12 mouse cellular contexts compared by ENCODE assay signal in genomic region chr4:155346350-155346749, GRCm38 (mm10). TPM values are rescaled to one million over a fixed set of nuclear protein-coding genes. Genes with fewer than 3 reads are reported as not detected.
DNase-seq lines count a peak whose midpoint lies in the region; ATAC-seq and TF ChIP-seq lines count a peak whose summit lies in the region.
"Had no signal": no experiment of that assay in that cellular context is flagged by ENCODE, and none has a peak within 500 bp of the region (broad histone marks: within the 10 kb centered on the region; RNA-seq: fewer than 3 reads in every experiment).

No protein-coding gene starts in this region.

- no peak overlapping the region; the same call in 1 of the 2 replicates for H3K4me3 ChIP-seq in left cerebral cortex, adult 2 months
- H3K4me3 ChIP-seq in cortical plate, adult 2 months (ENCODE audit: insufficient read depth, low read length): peak overlapping the region; percentile 91; the same call in 1 of the 2 replicates
- peak overlapping the region; percentile 70; the same call in 1 of the 2 replicates for H3K4me3 ChIP-seq in hindbrain, embryonic 13.5 days
- no peak overlapping the region for H3K4me3 ChIP-seq in midbrain, postnatal 0 days (ENCODE audit: low read depth, low read length)

- no peaks in the 10 kb centered on the region for H3K36me3 ChIP-seq in hindbrain, embryonic 13.5 days
- H3K36me3 ChIP-seq in midbrain, postnatal 0 days (ENCODE audit: insufficient read depth, low read length): no peaks in the 10 kb centered on the region

- TF ChIP-seq POLR2A in cortical plate, adult 2 months (IDR thresholded peaks at IDR 0.05; ENCODE audit: extremely low read depth, insufficient read depth, low read length): no peak

- ATAC-seq in hindbrain, embryonic 13.5 days (ENCODE audit: low FRiP score): no peak
- no peak for ATAC-seq in midbrain, postnatal 0 days (ENCODE audit: low FRiP score)

- TF ChIP-seq CTCF in left cerebral cortex, adult 2 months (IDR thresholded peaks at IDR 0.05): no peak
- TF ChIP-seq CTCF in cortical plate, adult 2 months (IDR thresholded peaks at IDR 0.05; ENCODE audit: extremely low read depth, insufficient read depth, low read length): no peak
- TF ChIP-seq CTCF in midbrain, postnatal 0 days (IDR thresholded peaks at IDR 0.05): no peak

- H3K4me2 ChIP-seq in hindbrain, embryonic 13.5 days: peak overlapping the region; percentile 75
- H3K4me2 ChIP-seq in midbrain, postnatal 0 days (ENCODE audit: low read depth, low read length, poor library complexity, severe bottlenecking): peak overlapping the region; percentile 82

- H3K27ac ChIP-seq in left cerebral cortex, adult 2 months: peak overlapping the region; percentile 97
- 0 out of 2 replicates have a peak overlapping the region, but pooled peaks have one; percentile 86 for H3K27ac ChIP-seq in cortical plate, adult 2 months (ENCODE audit: insufficient read depth, low read length)
- peak overlapping the region; percentile 96 for H3K27ac ChIP-seq in hindbrain, embryonic 13.5 days
- H3K27ac ChIP-seq in midbrain, postnatal 0 days (ENCODE audit: low read depth, low read length): peak overlapping the region; percentile 98
- H3K27ac ChIP-seq: liver, embryonic 14.5 days had no signal

- peaks cover 3% of the 10 kb centered on the region; the same call in 1 of the 2 replicates for H3K27me3 ChIP-seq in hindbrain, embryonic 13.5 days
- no peaks in the 10 kb centered on the region for H3K27me3 ChIP-seq in midbrain, postnatal 0 days (ENCODE audit: insufficient read depth, low read length)

- DNase-seq in left cerebral cortex, adult 2 months (ENCODE audit: extremely low spot score in 1 of 2, low spot score in 2 of 2): no peak
- DNase-seq in left cerebral cortex, postnatal 14 days (ENCODE audit: low spot score in 2 of 2): no peak
- no peak for DNase-seq in midbrain, postnatal 0 days (ENCODE audit: low spot score)
- no peak for DNase-seq in kidney, adult 8-10 months
- no peak for DNase-seq in gastrocnemius, postnatal 10 days
- DNase-seq in urinary bladder, postnatal 36 days (ENCODE audit: low spot score in 2 of 2): no peak
- DNase-seq: kidney, adult 18-20 months had no signal

- H3K9me3 ChIP-seq in hindbrain, embryonic 13.5 days: no peaks in the 10 kb centered on the region
- H3K9me3 ChIP-seq in midbrain, postnatal 0 days (ENCODE audit: low read length): no peaks in the 10 kb centered on the region

- H3K4me1 ChIP-seq in cortical plate, adult 2 months (ENCODE audit: control insufficient read depth, insufficient read depth, low read length): peaks cover 7% of the 10 kb centered on the region
- peaks cover 28% of the 10 kb centered on the region for H3K4me1 ChIP-seq in hindbrain, embryonic 13.5 days (replicated peaks)
- peaks cover 14% of the 10 kb centered on the region; the same call in 1 of the 2 replicates for H3K4me1 ChIP-seq in midbrain, postnatal 0 days (ENCODE audit: insufficient read depth, low read length)

- WGBS in hindbrain, embryonic 13.5 days: 93% methylated on average over 12 of the region's 12 CpGs
- WGBS in midbrain, postnatal 0 days: 92% methylated on average over 12 of the region's 12 CpGs

- peak overlapping the region; percentile 93; the same call in 1 of the 2 replicates for H3K9ac ChIP-seq in hindbrain, embryonic 13.5 days
- no peak overlapping the region for H3K9ac ChIP-seq in midbrain, postnatal 0 days (replicated peaks; ENCODE audit: low read length, poor library complexity, severe bottlenecking)
- H3K9ac ChIP-seq: liver, embryonic 14.5 days had no signal

- intact Hi-C loops in left cerebral cortex, adult 2 months (cut with DNase I): no loop called here
- intact Hi-C loops in left cerebral cortex, postnatal 14 days (cut with DNase I): no loop called here

RNA-seq across cellular contexts. Expression of gene Prkcz, which starts 14.8 kb away (rescaled TPM):
- total RNA-seq in left cerebral cortex, adult 2 months (2021): 100 to 1,000 TPM; 221 to 226 TPM
- 100 to 1,000 TPM; 204 to 214 TPM for total RNA-seq in left cerebral cortex, postnatal 14 days (2021)
- 295 and 315 TPM in 2 replicates for polyA plus RNA-seq in cortical plate, adult 2 months (2012; rRNA removed)
- 63.3 and 69.2 TPM in 2 replicates for polyA plus RNA-seq in hindbrain, embryonic 13.5 days (2015; fragmentation: Nextera tagmentation; extraction: Ambion mirVana)
- total RNA-seq in midbrain, postnatal 0 days (2014; rRNA removed): 103 and 104 TPM in 2 replicates
- 104 and 106 TPM in 2 replicates for polyA plus RNA-seq in midbrain, postnatal 0 days (2015; fragmentation: Nextera tagmentation; extraction: Ambion mirVana)
- total RNA-seq in gastrocnemius, postnatal 10 days (2021): 1 to 10 TPM; 2.6 to 3.0 TPM

RNA-seq across cellular contexts. Expression of gene Gabrd, which starts 51.6 kb away (rescaled TPM):
- 10 to 100 TPM; 69.2 to 71.8 TPM for total RNA-seq in left cerebral cortex, adult 2 months (2021)
- total RNA-seq in left cerebral cortex, postnatal 14 days (2021): 10 to 100 TPM; 58.3 to 66.1 TPM
- 129 and 141 TPM in 2 replicates for polyA plus RNA-seq in cortical plate, adult 2 months (2012; rRNA removed)
- polyA plus RNA-seq in hindbrain, embryonic 13.5 days (2015; fragmentation: Nextera tagmentation; extraction: Ambion mirVana): 0.10 and 0.17 TPM in 2 replicates
- 0.11 and 0.52 TPM in 2 replicates for total RNA-seq in midbrain, postnatal 0 days (2014; rRNA removed)
- 0.36 and 0.37 TPM in 2 replicates for polyA plus RNA-seq in midbrain, postnatal 0 days (2015; fragmentation: Nextera tagmentation; extraction: Ambion mirVana)
- under 1 TPM; 0.81 to 0.96 TPM for total RNA-seq in gastrocnemius, postnatal 10 days (2021)
- polyA plus RNA-seq: embryonic facial prominence, embryonic 11.5 days; heart, postnatal 0 days; liver, embryonic 14.5 days had no signal

Comparison
In these comparisons a context has a peak if more than half of its experiments do, and no peak if none do; other contexts are left out.
1. H3K4me3 ChIP-seq: peak in cortical plate, adult 2 months (single experiment) and hindbrain, embryonic 13.5 days (single experiment); none in left cerebral cortex, adult 2 months (single experiment) and midbrain, postnatal 0 days (single experiment).
2. RNA of gene Prkcz, which starts 14.8 kb away (total RNA-seq): 221 to 226 TPM in left cerebral cortex, adult 2 months, 204 to 214 TPM in left cerebral cortex, postnatal 14 days and 103 to 104 TPM in midbrain, postnatal 0 days; 2.6 to 3.0 TPM in gastrocnemius, postnatal 10 days; every median in the first group is over 10 times any median in the second.
3. RNA of gene Gabrd, which starts 51.6 kb away (total RNA-seq): 69.2 to 71.8 TPM in left cerebral cortex, adult 2 months and 58.3 to 66.1 TPM in left cerebral cortex, postnatal 14 days; 0.81 to 0.96 TPM in gastrocnemius, postnatal 10 days and 0.11 to 0.52 TPM in midbrain, postnatal 0 days; every median in the first group is over 10 times any median in the second.
4. Peak in every context shown above with its lines, with median percentiles within 50 percentile points of each other: H3K27ac ChIP-seq.